Mouse (Mus musculus) CH12.LX (cell line): ENCODE data around the gene Gm28729. TPM values are rescaled to one million over a fixed set of nuclear protein-coding genes. Genes with fewer than 3 reads are reported as not detected.
"Not testable (repeated sequence)": the region's sequence is repeated elsewhere in the genome, so short reads cannot be mapped to it uniquely, and the experiment has no call there.

Experiments
- DNase-seq: peaks from one replicate; pipeline ENCODE4 v3.0.0-alpha.2; 2013; ENCODE audit errors: extremely low read depth
- H3K27ac ChIP-seq: 2 replicates; pipeline ENCODE4 v1.5.1; 2012; ENCODE audit warnings: low read depth, mild to moderate bottlenecking, control low read depth, moderate library complexity; ENCODE audit not compliant: insufficient read depth
- H3K27me3 ChIP-seq: replicated peaks from 2 replicates; pipeline ENCODE3; 2012; ENCODE audit warnings: inconsistent platforms
- H3K36me3 ChIP-seq, 2 experiments: replicated peaks in 1 of 2; 2 replicates each; pipeline versions ENCODE3 to v1.6.1; 2012; ENCODE audit warnings: inconsistent platforms in 1 of 2, low read length in 1 of 2, mild to moderate bottlenecking in 1 of 2, mixed read lengths in 1 of 2, moderate library complexity in 1 of 2; ENCODE audit not compliant: control insufficient read depth in 1 of 2, insufficient read depth in 1 of 2
- H3K4me1 ChIP-seq, 2 experiments: 2 replicates each; pipeline ENCODE4 v1.6.1; 2012; ENCODE audit warnings: inconsistent platforms in 1 of 2, moderate library complexity in 1 of 2; ENCODE audit not compliant: insufficient read depth in 2 of 2, control insufficient read depth in 1 of 2
- H3K4me2 ChIP-seq: 2 replicates; pipeline ENCODE4 v1.6.1; 2012; ENCODE audit warnings: low read depth, mild to moderate bottlenecking, control low read depth; ENCODE audit not compliant: poor library complexity, insufficient read depth, severe bottlenecking
- H3K4me3 ChIP-seq, 3 experiments: fragments of 150-350 bp in 1 of 3; sonication (generic) in 1 of 3; replicated peaks in 1 of 3; 2 replicates each; pipeline versions ENCODE3 to v1.5.1; 2011 to 2012; ENCODE audit warnings: low read depth in 2 of 3, low read length in 2 of 3, mild to moderate bottlenecking in 2 of 3, moderate library complexity in 2 of 3, control low read depth in 1 of 3, improper control_type of control experiment in 1 of 3, inconsistent platforms in 1 of 3, mixed read lengths in 1 of 3; ENCODE audit not compliant: poor library complexity in 1 of 3
- H3K79me2 ChIP-seq: replicated peaks from 2 replicates; pipeline ENCODE4 v1.6.1; 2012; ENCODE audit warnings: mild to moderate bottlenecking, moderate library complexity; ENCODE audit not compliant: control insufficient read depth, poor library complexity, insufficient read depth, severe bottlenecking; ENCODE audit errors: extremely low read depth
- H3K9ac ChIP-seq: 2 replicates; pipeline ENCODE4 v1.6.1; 2012; ENCODE audit warnings: low read depth, mild to moderate bottlenecking, control low read depth, moderate library complexity; ENCODE audit not compliant: insufficient read depth
- H3K9me3 ChIP-seq: replicated peaks from 2 replicates; pipeline ENCODE3; 2012; ENCODE audit warnings: low read length, inconsistent platforms, mixed read lengths
- BHLHE40 ChIP-seq: IDR thresholded peaks from 2 replicates; pipeline ENCODE4 v1.6.1; 2011; ENCODE audit warnings: mild to moderate bottlenecking, low read depth, low read length, improper control_type of control experiment
- CTCF ChIP-seq, 2 experiments: IDR thresholded peaks in 1 of 2; conservative IDR thresholded peaks in 1 of 2; 2 replicates each; pipeline ENCODE4 v1.5.1; 2011 to 2012; ENCODE audit warnings: low read depth in 2 of 2, low read length in 2 of 2, improper control_type of control experiment in 1 of 2, inconsistent platforms in 1 of 2, mild to moderate bottlenecking in 1 of 2, moderate library complexity in 1 of 2
- ETS1 ChIP-seq: conservative IDR thresholded peaks from 2 replicates; pipeline ENCODE4 v1.6.1; 2012; ENCODE audit warnings: low read depth, mild to moderate bottlenecking, inconsistent platforms, low read length, improper control_type of control experiment, moderate library complexity
- GABPA ChIP-seq: IDR thresholded peaks from 2 replicates; pipeline ENCODE4 v1.6.1; 2012; ENCODE audit warnings: low read depth, low read length, improper control_type of control experiment, inconsistent platforms; ENCODE audit not compliant: insufficient replicate concordance
- HCFC1 ChIP-seq: IDR thresholded peaks from 2 replicates; pipeline ENCODE4 v1.6.1; 2012; ENCODE audit warnings: low read depth, mild to moderate bottlenecking, inconsistent platforms, low read length, improper control_type of control experiment
- JUN ChIP-seq: IDR thresholded peaks from 2 replicates; pipeline ENCODE4 v1.6.1; 2011; ENCODE audit warnings: low read depth, mild to moderate bottlenecking, low read length, improper control_type of control experiment, moderate library complexity; ENCODE audit not compliant: insufficient read depth
- JUND ChIP-seq: conservative IDR thresholded peaks from 2 replicates; pipeline ENCODE4 v1.6.1; 2011; ENCODE audit warnings: low read depth, low read length, improper control_type of control experiment
- KAT2A ChIP-seq: IDR thresholded peaks from 2 replicates; pipeline ENCODE4 v1.6.1; 2012; ENCODE audit warnings: low read length, improper control_type of control experiment, inconsistent platforms; ENCODE audit not compliant: insufficient replicate concordance
- MAFK ChIP-seq: IDR thresholded peaks from 2 replicates; pipeline ENCODE4 v1.6.1; 2011; ENCODE audit warnings: low read length, improper control_type of control experiment; ENCODE audit not compliant: insufficient replicate concordance
- MAX ChIP-seq: IDR thresholded peaks from 2 replicates; pipeline ENCODE4 v1.6.1; 2011; ENCODE audit warnings: low read length, improper control_type of control experiment
- MAZ ChIP-seq: IDR thresholded peaks from 2 replicates; pipeline ENCODE4 v1.6.1; 2012; ENCODE audit warnings: low read depth, mild to moderate bottlenecking, inconsistent platforms, low read length, improper control_type of control experiment, moderate library complexity
- MXI1 ChIP-seq: IDR thresholded peaks from 2 replicates; pipeline ENCODE4 v1.6.1; 2011; ENCODE audit warnings: mild to moderate bottlenecking, low read depth, low read length, improper control_type of control experiment
- MYC ChIP-seq: IDR thresholded peaks from 2 replicates; pipeline ENCODE4 v1.6.1; 2011; ENCODE audit warnings: low read depth, mild to moderate bottlenecking, improper control_type of control experiment, low read length
- NELFE ChIP-seq: IDR thresholded peaks from 2 replicates; pipeline ENCODE4 v1.6.1; 2011; ENCODE audit warnings: low read depth, low read length, improper control_type of control experiment
- NRF1 ChIP-seq: IDR thresholded peaks from 2 replicates; pipeline ENCODE4 v1.6.1; 2014; ENCODE audit warnings: low read depth, mild to moderate bottlenecking, inconsistent platforms, low read length, improper control_type of control experiment, moderate library complexity
- RAD21 ChIP-seq: IDR thresholded peaks from 2 replicates; pipeline ENCODE4 v1.6.1; 2011; ENCODE audit warnings: low read depth, mild to moderate bottlenecking, low read length, improper control_type of control experiment, moderate library complexity
- RCOR1 ChIP-seq: conservative IDR thresholded peaks from 2 replicates; pipeline ENCODE4 v1.6.1; 2012; ENCODE audit warnings: low read depth, mild to moderate bottlenecking, inconsistent platforms, low read length, improper control_type of control experiment
- SIN3A ChIP-seq: IDR thresholded peaks from 2 replicates; pipeline ENCODE4 v1.6.1; 2012; ENCODE audit warnings: low read length, improper control_type of control experiment, inconsistent platforms
- SMC3 ChIP-seq: IDR thresholded peaks from 2 replicates; pipeline ENCODE4 v1.6.1; 2011; ENCODE audit warnings: low read depth, low read length, improper control_type of control experiment
- TBP ChIP-seq: conservative IDR thresholded peaks from 2 replicates; pipeline ENCODE4 v1.6.1; 2011; ENCODE audit warnings: low read depth, low read length, improper control_type of control experiment
- TCF12 ChIP-seq: IDR thresholded peaks from 2 replicates; pipeline ENCODE4 v1.6.1; 2014; ENCODE audit warnings: low read depth, mild to moderate bottlenecking, inconsistent platforms, low read length, improper control_type of control experiment
- USF1 ChIP-seq: IDR thresholded peaks from 2 replicates; pipeline ENCODE4 v1.6.1; 2014; ENCODE audit warnings: low read depth, mild to moderate bottlenecking, inconsistent platforms, low read length, improper control_type of control experiment
- ZC3H11A ChIP-seq: IDR thresholded peaks from 2 replicates; pipeline ENCODE4 v1.6.1; 2012; ENCODE audit warnings: low read depth, mild to moderate bottlenecking, inconsistent platforms, low read length, improper control_type of control experiment
- ZKSCAN1 ChIP-seq: IDR thresholded peaks from 2 replicates; pipeline ENCODE4 v1.6.1; 2012; ENCODE audit warnings: low read depth, inconsistent platforms, low read length, improper control_type of control experiment, borderline replicate concordance
- dilution Hi-C: fragments of 300-500 bp; cut with MboI; formaldehyde crosslinking; loops from 2 replicates; pipeline ENCODE4 v1.14.3; 2020; ENCODE audit warnings: low sequenced_read_pairs; ENCODE audit not compliant: extremely low pct_unique_long_range_greater_than_20kb, extremely low pct_ligation_motif_present
- in situ Hi-C: fragments of 300-500 bp; cut with MboI; formaldehyde crosslinking; loops from 3 replicates; pipeline ENCODE4 v1.14.3; 2019; ENCODE audit warnings: low sequenced_read_pairs, low pct_ligation_motif_present, low pct_unique_long_range_greater_than_20kb, mixed read lengths
- polyA plus RNA-seq: library from polyadenylated mRNA; unstranded; fragments of >175 nt; gene quantifications from 2 replicates; pipeline ENCODE4 v1.2.1, GENCODE M21; 2012; ENCODE audit warnings: low read depth; ENCODE audit not compliant: insufficient read length
- total RNA-seq, 2 experiments: library from RNA; depleted of rRNA; stranded (reverse); fragments of 300-350 nt in 1 of 2; fragments of >200 nt in 1 of 2; gene quantifications; 2 replicates each; pipeline ENCODE4 v1.2.3; 2012 to 2014

Gene Gm28729
- total and polyA plus RNA-seq, 3 experiments: not detected

DNA sequence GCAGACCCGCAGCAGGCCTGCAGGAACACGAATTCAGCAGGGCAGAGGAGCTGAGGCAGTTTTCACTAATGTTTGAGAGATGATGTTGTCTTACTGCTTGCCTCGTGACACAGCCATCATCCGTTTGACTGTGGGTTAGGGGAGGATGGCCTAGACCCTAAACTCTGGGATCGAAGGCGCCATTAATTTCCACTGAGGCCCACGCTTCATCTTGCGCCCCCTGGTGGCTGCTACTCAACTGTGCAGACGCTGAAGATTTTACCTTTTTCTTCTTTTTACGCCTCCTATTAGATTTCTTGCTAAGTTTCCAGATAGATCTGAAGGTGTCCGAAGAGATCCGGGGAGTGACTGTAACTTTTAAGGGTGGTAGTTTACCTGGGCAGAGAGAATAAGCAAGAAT is 33.3 kb downstream of the Gm28729 start:
- peak overlapping the region; percentile 83 for H3K4me2 ChIP-seq
- DNase-seq: peak; percentile 60
- H3K4me1 ChIP-seq: peaks cover 3 to 14% of the 10 kb centered on the region in 2 experiments; a peak in 2 of 4 replicates
- no peaks in the 10 kb centered on the region for H3K9me3 ChIP-seq
- H3K27ac ChIP-seq: no peak overlapping the region
- no peaks in the 10 kb centered on the region for H3K36me3 ChIP-seq
- in situ Hi-C loops: no loop called here
- no peaks in the 10 kb centered on the region for H3K27me3 ChIP-seq
- H3K9ac ChIP-seq: peak overlapping the region; percentile 31
- TF ChIP-seq JUN (no peak), JUND (no peak), HCFC1 (peak; percentile 39; the same call in 1 of the 2 replicates), GABPA (no peak), MYC (peak; percentile 80), SMC3 (peak; percentile 90), TCF12 (0 out of 2 replicates have a peak, but pooled peaks have one; percentile 28), TBP (no peak), CTCF (conservative IDR thresholded peaks at IDR 0.05 in 1 of 2, IDR thresholded peaks at IDR 0.05 in 1 of 2; ENCODE audit: low read depth in 2 of 2, low read length in 2 of 2) (peak; percentile 84 to 87), KAT2A (no peak), NELFE (0 out of 2 replicates have a peak, but pooled peaks have one; percentile 24), NRF1 (peak; percentile 39), RCOR1 (0 out of 2 replicates have a peak, but pooled peaks have one; percentile 49), ETS1 (no peak), MAZ (no peak), SIN3A (no peak), BHLHE40 (0 out of 2 replicates have a peak, but pooled peaks have one; percentile 10), ZKSCAN1 (no peak), ZC3H11A (peak; percentile 41; the same call in 1 of the 2 replicates), MAX (peak; percentile 63), USF1 (no peak), MAFK (no peak), RAD21 (peak; percentile 56), MXI1 (peak; percentile 62)
- H3K79me2 ChIP-seq: no peaks in the 10 kb centered on the region
- dilution Hi-C loops: no loop called here
- peak overlapping the region in 2 of 3 experiments; percentile 49 to 50 for H3K4me3 ChIP-seq

GRCm38 (mm10) chr9:96487869-96488268 is 37.2 kb downstream of the Gm28729 start:
- DNase-seq, H3K4me2 ChIP-seq, H3K79me2 ChIP-seq, dilution Hi-C loops, H3K27me3 ChIP-seq, H3K9ac ChIP-seq, H3K36me3 ChIP-seq, H3K27ac ChIP-seq, H3K4me3 ChIP-seq, H3K9me3 ChIP-seq: not testable (repeated sequence)
- in situ Hi-C loops: loop anchor here (10.0 kb wide), 1 partner anchor 133 kb away; no protein-coding TSS in a partner anchor
- peaks cover 0 to 12% of the 10 kb centered on the region in 2 experiments; a peak in 2 of 4 replicates for H3K4me1 ChIP-seq
